Mouse (Mus musculus) hindbrain, postnatal 0 days (tissue): ENCODE measurements around the gene Msantd2. TPM values are rescaled to one million over a fixed set of nuclear protein-coding genes. Genes with fewer than 3 reads are reported as not detected.

ENCODE experiments used
- ATAC-seq: fragments of 200-750 bp; cut with Nextera tagmentation; 2 replicates; pipeline ENCODE4 v1.8.0; 2017; ENCODE audit warnings: mild to moderate bottlenecking, moderate TSS enrichment, moderate library complexity
- DNase-seq: peaks from one replicate; pipeline ENCODE4 v3.0.0-alpha.2; 2015; ENCODE audit warnings: low spot score
- H3K27ac ChIP-seq: fragments of 300-500 bp; sonication (generic); 2 replicates; pipeline ENCODE4 v1.5.1; 2014; ENCODE audit warnings: mild to moderate bottlenecking
- H3K27me3 ChIP-seq: fragments of 300-500 bp; sonication (generic); 2 replicates; pipeline ENCODE4 v1.6.1; 2014; ENCODE audit warnings: low read length, mixed read lengths; ENCODE audit not compliant: insufficient read depth
- H3K36me3 ChIP-seq: fragments of 300-500 bp; sonication (generic); 2 replicates; pipeline ENCODE4 v1.6.1; 2014; ENCODE audit warnings: low read length, mixed read lengths; ENCODE audit not compliant: insufficient read depth
- H3K4me1 ChIP-seq: fragments of 300-500 bp; sonication (generic); 2 replicates; pipeline ENCODE4 v1.6.1; 2014; ENCODE audit warnings: antibody characterized with exemption, low read length, mixed read lengths; ENCODE audit not compliant: insufficient read depth
- H3K4me2 ChIP-seq: fragments of 300-500 bp; sonication (generic); 2 replicates; pipeline ENCODE4 v1.6.1; 2014; ENCODE audit warnings: low read depth, mild to moderate bottlenecking, low read length, moderate library complexity, mixed read lengths
- H3K4me3 ChIP-seq: fragments of 300-500 bp; sonication (generic); 2 replicates; pipeline ENCODE4 v1.5.1; 2014; ENCODE audit warnings: low read length
- H3K9ac ChIP-seq: fragments of 300-500 bp; sonication (generic); replicated peaks from 2 replicates; pipeline ENCODE4 v1.6.1; 2014; ENCODE audit warnings: mild to moderate bottlenecking, low read length, moderate library complexity, mixed read lengths
- H3K9me3 ChIP-seq: fragments of 300-500 bp; sonication (generic); 2 replicates; pipeline ENCODE4 v1.6.1; 2016; ENCODE audit warnings: low read length, mixed read lengths
- CTCF ChIP-seq: IDR thresholded peaks from 2 replicates; pipeline ENCODE4 v1.5.1; 2016; ENCODE audit warnings: antibody characterized with exemption, control low read depth, low read depth
- WGBS: fragments of 180-500 bp; shearing (Covaris S2); extraction: QIAGEN DNeasy Blood & Tissue Kit; methylation state at CpG from one replicate; pipeline ENCODE4 v1.1.7; 2014; 5-methylcytosine and 5-hydroxymethylcytosine counted together
- polyA plus RNA-seq: library from polyadenylated mRNA; unstranded; fragments of >200 nt; fragmentation: Nextera tagmentation; extraction: Ambion mirVana; gene quantifications from 2 replicates; pipeline ENCODE4 v1.2.1, GENCODE M21; 2015
- total RNA-seq: library from RNA; depleted of rRNA; stranded (reverse); fragments of >200 nt; gene quantifications from 2 replicates; pipeline ENCODE4 v1.2.3, GENCODE M21; 2014

Gene Msantd2
- total and polyA plus RNA-seq, 2 experiments from 2014 or later: 17.8 to 34.0 TPM

DNA sequence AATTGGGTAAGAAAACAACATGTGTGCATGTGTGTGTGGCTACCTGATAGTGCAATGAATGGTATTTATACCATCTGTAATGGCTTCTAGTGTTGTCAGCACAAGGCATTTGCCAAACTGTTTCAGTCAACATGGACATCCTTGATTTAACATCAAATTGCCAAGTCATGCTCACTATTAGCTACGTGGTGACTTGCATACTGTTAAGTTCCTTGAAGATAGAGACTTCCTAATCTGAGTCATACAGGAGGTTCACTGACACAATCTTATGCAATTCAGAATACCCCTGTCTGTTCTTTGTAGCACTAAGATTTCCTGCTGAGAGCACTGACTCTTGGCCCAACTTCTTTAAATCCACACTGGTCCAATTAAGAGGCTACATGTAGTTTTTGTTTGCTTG lies 28.3 kb downstream of the Msantd2 start:
- ATAC-seq: no peak
- no peak for TF ChIP-seq CTCF

DNA sequence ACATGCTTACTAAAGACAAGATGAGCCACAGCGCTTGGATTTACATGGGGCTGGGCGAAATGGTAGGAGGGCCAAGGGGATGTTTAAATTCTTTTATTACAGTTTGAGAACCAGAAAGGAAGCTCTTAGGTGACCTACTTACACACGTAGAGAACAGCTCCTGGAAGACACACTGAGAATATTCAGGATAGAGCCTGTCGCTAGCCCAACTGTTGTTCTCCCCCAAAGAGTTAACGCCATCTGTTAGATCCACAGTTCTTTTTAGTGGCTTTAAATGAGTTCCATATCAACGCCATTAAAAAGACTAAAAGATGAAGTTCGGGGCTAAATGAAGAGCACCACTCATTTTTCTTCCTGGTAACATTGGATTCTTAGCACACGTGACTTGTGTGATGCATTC lies 29.9 kb downstream of the Msantd2 start:
- no peak overlapping the region for H3K9ac ChIP-seq
- no peaks in the 10 kb centered on the region for H3K4me1 ChIP-seq
- ATAC-seq: no peak
- peaks cover 21% of the 10 kb centered on the region; the same call in 1 of the 2 replicates for H3K36me3 ChIP-seq
- no peak overlapping the region for H3K4me2 ChIP-seq
- H3K4me3 ChIP-seq: no peak overlapping the region
- TF ChIP-seq CTCF: no peak
- H3K9me3 ChIP-seq: no peaks in the 10 kb centered on the region
- WGBS: 84% methylated on average over 8 of the region's 8 CpGs
- H3K27me3 ChIP-seq: no peaks in the 10 kb centered on the region
- H3K27ac ChIP-seq: no peak overlapping the region
- DNase-seq: no peak

More for the DNA sequence above, 28.3 kb downstream of the Msantd2 start:
- 68% methylated on average over 1 of the region's 1 CpGs for WGBS
- DNase-seq: no peak
- H3K4me3 ChIP-seq: no peak overlapping the region
- peaks cover 13% of the 10 kb centered on the region; the same call in 1 of the 2 replicates for H3K36me3 ChIP-seq
- no peaks in the 10 kb centered on the region; the same call in 1 of the 2 replicates for H3K4me1 ChIP-seq
- no peaks in the 10 kb centered on the region for H3K9me3 ChIP-seq
- no peak overlapping the region for H3K4me2 ChIP-seq
- H3K27ac ChIP-seq: no peak overlapping the region
- H3K27me3 ChIP-seq: no peaks in the 10 kb centered on the region
- H3K9ac ChIP-seq: no peak overlapping the region

DNA sequence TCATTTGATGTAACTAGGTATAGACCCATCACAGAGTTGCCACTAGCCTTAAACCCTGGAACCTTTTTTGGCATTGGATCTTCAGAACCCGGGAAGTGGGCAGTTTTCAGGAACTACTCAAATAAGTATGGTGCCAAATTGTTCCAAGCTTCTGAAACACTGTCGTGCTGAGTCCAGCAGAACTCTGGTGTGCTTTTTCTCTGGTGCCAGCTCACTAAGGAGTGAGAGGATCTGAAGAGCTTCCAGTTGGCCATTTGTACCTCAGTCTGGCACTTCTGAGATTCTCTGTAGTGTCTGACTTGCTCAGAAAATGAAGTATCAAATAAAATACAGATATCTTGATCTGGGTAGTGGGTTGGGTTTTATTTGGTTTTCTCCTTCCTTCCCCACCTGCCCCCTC lies 30.9 kb downstream of the Msantd2 start:
- Histone ChIP-seq H3K4me3 (no peak overlapping the region), H3K36me3 (peaks cover 21% of the 10 kb centered on the region; the same call in 1 of the 2 replicates), H3K9me3 (no peaks in the 10 kb centered on the region), H3K27ac (no peak overlapping the region), H3K27me3 (no peaks in the 10 kb centered on the region), H3K9ac (no peak overlapping the region), H3K4me2 (no peak overlapping the region), H3K4me1 (no peaks in the 10 kb centered on the region)
- no peak for TF ChIP-seq CTCF
- ATAC-seq (no peak), DNase-seq (no peak)
- 88% methylated on average over 2 of the region's 2 CpGs for WGBS

DNA sequence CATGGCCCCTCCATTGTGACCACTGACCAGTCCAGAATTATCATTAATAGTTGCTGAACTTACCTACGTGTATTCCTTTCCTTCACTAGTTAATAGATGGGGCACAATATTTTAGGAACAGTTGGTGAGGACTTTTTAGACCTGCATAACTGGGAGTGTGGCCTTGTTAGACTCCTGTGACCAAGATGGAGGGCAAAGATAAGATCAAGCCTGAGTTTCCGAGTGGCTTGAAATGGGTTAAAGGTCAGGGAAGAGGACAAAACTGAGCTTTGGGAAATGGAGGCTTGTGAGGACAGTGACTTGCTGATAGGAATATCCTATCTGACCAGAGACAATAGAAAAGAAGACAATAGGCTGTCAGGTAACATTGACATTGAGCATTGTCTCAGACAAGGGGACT lies 36.3 kb downstream of the Msantd2 start:
- peaks cover 38% of the 10 kb centered on the region for H3K27me3 ChIP-seq
- no peak for DNase-seq
- ATAC-seq: no peak
- H3K9ac ChIP-seq: no peak overlapping the region
- peaks cover 6% of the 10 kb centered on the region; the same call in 1 of the 2 replicates for H3K4me1 ChIP-seq
- TF ChIP-seq CTCF: no peak
- peaks cover 12% of the 10 kb centered on the region; the same call in 1 of the 2 replicates for H3K36me3 ChIP-seq
- no peak overlapping the region for H3K4me2 ChIP-seq
- H3K27ac ChIP-seq: no peak overlapping the region
- WGBS: 90% methylated on average over 2 of the region's 2 CpGs
- no peak overlapping the region for H3K4me3 ChIP-seq
- no peaks in the 10 kb centered on the region for H3K9me3 ChIP-seq

DNA sequence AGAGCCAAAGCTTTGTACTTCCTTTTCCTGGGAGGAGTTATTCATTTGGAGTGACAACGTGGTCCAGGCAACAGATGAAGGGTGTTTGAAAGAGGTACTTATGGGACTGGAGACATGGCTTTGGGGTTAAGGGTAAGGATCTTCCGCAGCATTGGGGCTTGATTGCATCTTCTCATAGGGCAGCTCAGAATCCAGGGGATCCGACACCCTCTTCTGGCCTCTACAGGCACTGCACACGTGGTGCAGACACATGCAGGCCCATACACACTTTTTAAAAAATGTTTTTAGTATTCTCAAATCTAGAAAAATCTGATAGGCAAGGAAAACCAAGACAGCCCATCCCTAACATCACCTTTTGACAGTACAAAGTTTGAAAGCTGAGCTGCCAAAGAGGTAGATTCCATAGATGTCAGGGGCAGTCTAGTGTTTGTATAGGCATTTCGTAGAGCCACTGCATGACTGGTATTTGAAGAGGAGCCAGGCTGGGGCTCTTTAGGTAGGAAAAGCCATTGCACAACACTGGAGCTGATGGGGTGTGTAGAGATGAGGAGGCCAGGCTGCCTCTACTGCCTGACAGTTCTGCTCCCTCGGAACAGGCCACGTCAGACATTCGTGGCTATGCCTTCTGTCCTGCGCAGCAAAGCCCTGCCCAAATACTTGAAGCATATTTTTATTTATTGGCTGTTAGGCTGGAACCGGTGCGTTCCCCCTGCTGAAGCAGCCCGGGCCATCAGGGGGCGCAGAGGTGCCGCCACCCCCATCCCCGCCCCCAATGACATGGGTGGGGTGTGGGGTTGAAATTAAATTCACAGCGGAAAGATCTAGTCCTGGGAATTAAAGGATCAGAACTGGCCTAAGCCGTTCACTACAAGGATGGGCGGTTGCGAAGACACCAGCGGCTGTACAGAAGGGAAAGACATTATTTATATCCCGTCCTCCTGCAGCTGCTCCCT lies 37.6 kb downstream of the Msantd2 start:
- Histone ChIP-seq H3K4me2 (peak overlapping the region; percentile 31; the same call in 1 of the 2 replicates), H3K4me1 (peaks cover 9% of the 10 kb centered on the region; the same call in 1 of the 2 replicates), H3K9ac (no peak overlapping the region), H3K4me3 (no peak overlapping the region), H3K27me3 (peaks cover 38% of the 10 kb centered on the region), H3K36me3 (peaks cover 8% of the 10 kb centered on the region; the same call in 1 of the 2 replicates), H3K9me3 (no peaks in the 10 kb centered on the region), H3K27ac (no peak overlapping the region)
- TF ChIP-seq CTCF: peak; percentile 38
- no peak for DNase-seq
- ATAC-seq: no peak
- 31% methylated on average over 21 of the region's 21 CpGs for WGBS

DNA sequence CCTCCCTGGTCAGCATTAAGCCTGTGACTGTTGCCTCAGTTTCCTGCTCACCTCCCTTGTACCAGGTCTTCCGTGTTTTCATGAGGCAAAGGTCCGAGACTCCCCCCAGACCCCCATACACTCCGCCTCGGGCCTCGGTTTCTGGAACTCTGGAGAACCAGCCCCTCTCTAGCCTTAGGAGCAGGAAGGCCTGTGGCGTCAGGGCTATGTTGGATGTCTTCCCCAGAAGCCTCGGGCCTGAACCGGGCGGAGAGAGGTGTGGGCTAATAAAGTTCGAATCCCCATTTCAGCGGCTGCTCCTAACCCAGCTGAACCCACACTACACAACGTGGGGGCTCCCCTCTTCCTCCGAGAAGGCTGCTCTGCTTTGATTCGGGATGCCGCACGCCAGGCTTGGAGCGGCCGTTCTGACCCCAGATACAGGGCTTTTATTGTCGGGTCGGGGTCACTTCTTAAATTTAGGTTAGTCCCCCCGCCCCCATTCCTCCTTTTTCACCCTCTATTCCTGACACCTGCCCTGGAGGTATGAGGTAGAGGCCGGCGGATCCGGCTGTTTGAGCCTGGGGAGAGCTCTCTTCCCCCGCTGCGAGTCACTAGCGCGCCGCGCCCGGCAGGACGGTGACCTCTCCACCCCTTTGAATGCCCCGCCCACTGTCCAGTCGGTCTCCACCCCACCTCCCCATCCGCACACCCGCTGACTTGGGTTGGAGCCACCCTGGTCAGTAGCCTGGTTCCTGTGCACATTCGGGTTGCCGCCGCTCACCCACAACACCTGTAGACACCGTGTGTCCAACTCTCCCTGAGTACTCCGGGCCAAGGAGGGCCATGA lies 38.5 kb downstream of the Msantd2 start, which contains the start of gene Esam:
Esam (plus strand) TSS at position 683 of the 829 bp plus-strand sequence.
- Histone ChIP-seq H3K27ac (peak within 1 kb of the TSS; percentile 56; the same call in 1 of the 2 replicates), H3K27me3 (peaks cover 38% of the 10 kb centered on the region), H3K4me1 (peaks cover 9% of the 10 kb centered on the region; the same call in 1 of the 2 replicates), H3K9me3 (no peaks in the 10 kb centered on the region), H3K4me3 (peak within 1 kb of the TSS; percentile 40), H3K4me2 (peak within 1 kb of the TSS; percentile 82), H3K36me3 (peaks cover 8% of the 10 kb centered on the region; the same call in 1 of the 2 replicates), H3K9ac (no peak within 1 kb of the TSS)
- no peak for DNase-seq
- 0 out of 2 replicates have a peak, but pooled peaks have one; percentile 4 for ATAC-seq
- no peak for TF ChIP-seq CTCF
- WGBS: 14% methylated on average over 41 of the region's 41 CpGs
